Comparison of ENCODE assay signal across 31 mouse cellular contexts in genomic region chr8:121035611-121036010, GRCm38 (mm10). TPM values are rescaled to one million over a fixed set of nuclear protein-coding genes. Genes with fewer than 3 reads are reported as not detected.
DNase-seq lines count a peak whose midpoint lies in the region; ATAC-seq and TF ChIP-seq lines count a peak whose summit lies in the region.
"Had no signal": no experiment of that assay in that cellular context is flagged by ENCODE, and none has a peak within 500 bp of the region (broad histone marks: within the 10 kb centered on the region; RNA-seq: fewer than 3 reads in every experiment).

No protein-coding gene starts in this region.

- ATAC-seq in intestine, embryonic 14.5 days (replicated peaks; ENCODE audit: low FRiP score, low TSS enrichment, low read depth) = no peak
- ATAC-seq in intestine, postnatal 0 days = no peak
- no peak for ATAC-seq in stomach, embryonic 14.5 days (ENCODE audit: insufficient number of reproducible peaks, insufficient read depth, low FRiP score, low read depth)
- no peak for ATAC-seq in megakaryocyte, adult 5-6 weeks (ENCODE audit: poor library complexity, severe bottlenecking)
- ATAC-seq: activated CD4-positive, CD25-positive, alpha-beta regulatory T cell, adult 4 months; forebrain, embryonic 13.5 days had no signal

- H3K4me3 ChIP-seq in intestine, embryonic 14.5 days (ENCODE audit: low read depth, low read length) = no peak overlapping the region
- H3K4me3 ChIP-seq in intestine, postnatal 0 days (ENCODE audit: low read depth, low read length) = no peak overlapping the region
- H3K4me3 ChIP-seq in stomach, embryonic 14.5 days (ENCODE audit: low read depth, low read length) = no peak overlapping the region
- H3K4me3 ChIP-seq in forebrain, embryonic 10.5 days = no peak overlapping the region
- H3K4me3 ChIP-seq: embryonic facial prominence, embryonic 10.5 days; embryonic facial prominence, embryonic 15.5 days; forebrain, embryonic 13.5 days; heart, adult 2 months; heart, embryonic 12.5 days; liver, embryonic 15.5 days; midbrain, embryonic 12.5 days; myocyte; neural tube, embryonic 12.5 days had no signal

- DNase-seq in intestine, embryonic 14.5 days (ENCODE audit: low spot score) = no peak
- DNase-seq in urinary bladder, postnatal 14 days (ENCODE audit: low spot score) = peak; percentile 19
- no peak for DNase-seq in urinary bladder, postnatal 25 days (ENCODE audit: low spot score)
- no peak for DNase-seq in forebrain, embryonic 10.5 days (ENCODE audit: extremely low spot score, low spot score)
- DNase-seq in frontal cortex, adult 2 months (ENCODE audit: extremely low spot score in 1 of 2, low spot score in 1 of 2) = no peak
- DNase-seq: adrenal gland, adult 8-10 months; cerebellum, adult 8-10 months; cerebellum, postnatal 25 days; gastrocnemius, postnatal 36 days; heart, adult 2 months; kidney, adult 9 months; kidney, postnatal 14 days; liver; right cerebral cortex, adult 18-20 months; right cerebral cortex, postnatal 4 days; thymus, postnatal 14 days had no signal

- H3K9ac ChIP-seq in intestine, embryonic 14.5 days (ENCODE audit: low read length) = no peak overlapping the region
- no peak overlapping the region for H3K9ac ChIP-seq in intestine, postnatal 0 days (ENCODE audit: low read depth, low read length)
- H3K9ac ChIP-seq in stomach, embryonic 14.5 days (replicated peaks; ENCODE audit: low read depth, low read length) = no peak overlapping the region
- H3K9ac ChIP-seq: embryonic facial prominence, embryonic 15.5 days; forebrain, embryonic 13.5 days; heart, embryonic 12.5 days; hindbrain, embryonic 14.5 days; liver, embryonic 15.5 days; midbrain, embryonic 12.5 days; neural tube, embryonic 12.5 days had no signal

- no peaks in the 10 kb centered on the region for H3K9me3 ChIP-seq in intestine, embryonic 14.5 days (ENCODE audit: control insufficient read depth, low read length)
- H3K9me3 ChIP-seq in intestine, postnatal 0 days (ENCODE audit: control insufficient read depth) = no peaks in the 10 kb centered on the region
- no peaks in the 10 kb centered on the region for H3K9me3 ChIP-seq in stomach, embryonic 14.5 days (ENCODE audit: control insufficient read depth, low read depth, low read length)
- no peaks in the 10 kb centered on the region for H3K9me3 ChIP-seq in forebrain, embryonic 10.5 days
- H3K9me3 ChIP-seq: embryonic facial prominence, embryonic 10.5 days; embryonic facial prominence, embryonic 15.5 days; forebrain, embryonic 13.5 days; liver, embryonic 15.5 days; midbrain, embryonic 12.5 days; neural tube, embryonic 12.5 days had no signal

- H3K36me3 ChIP-seq in intestine, embryonic 14.5 days (ENCODE audit: control insufficient read depth, insufficient read depth, low read length) = no peaks in the 10 kb centered on the region
- no peaks in the 10 kb centered on the region for H3K36me3 ChIP-seq in intestine, postnatal 0 days (ENCODE audit: control insufficient read depth, insufficient read depth)
- no peaks in the 10 kb centered on the region for H3K36me3 ChIP-seq in stomach, embryonic 14.5 days (ENCODE audit: control insufficient read depth, insufficient read depth, low read length)
- H3K36me3 ChIP-seq in forebrain, embryonic 10.5 days (replicated peaks) = no peaks in the 10 kb centered on the region
- H3K36me3 ChIP-seq: embryonic facial prominence, embryonic 10.5 days; embryonic facial prominence, embryonic 15.5 days; heart, embryonic 12.5 days; liver, embryonic 15.5 days; midbrain, embryonic 12.5 days; neural tube, embryonic 12.5 days had no signal

- peak overlapping the region; percentile 74 for H3K27ac ChIP-seq in intestine, embryonic 14.5 days (ENCODE audit: low read depth)
- H3K27ac ChIP-seq in intestine, postnatal 0 days (ENCODE audit: low read depth, low read length) = no peak overlapping the region
- H3K27ac ChIP-seq in stomach, embryonic 14.5 days (ENCODE audit: low read length) = peak overlapping the region; percentile 27; the same call in 1 of the 2 replicates
- no peak overlapping the region for H3K27ac ChIP-seq in forebrain, embryonic 10.5 days
- H3K27ac ChIP-seq: embryonic facial prominence, embryonic 10.5 days; embryonic facial prominence, embryonic 15.5 days; forebrain, embryonic 13.5 days; heart, adult 2 months; hindbrain, embryonic 14.5 days; liver, embryonic 15.5 days; midbrain, embryonic 12.5 days; neural tube, embryonic 12.5 days had no signal

- H3K4me2 ChIP-seq in intestine, embryonic 14.5 days (ENCODE audit: low read length) = no peak overlapping the region
- no peak overlapping the region for H3K4me2 ChIP-seq in intestine, postnatal 0 days (replicated peaks; ENCODE audit: low read depth)
- no peak overlapping the region for H3K4me2 ChIP-seq in stomach, embryonic 14.5 days (replicated peaks; ENCODE audit: low read depth, low read length)
- H3K4me2 ChIP-seq: embryonic facial prominence, embryonic 15.5 days; forebrain, embryonic 13.5 days; heart, embryonic 12.5 days; hindbrain, embryonic 14.5 days; liver, embryonic 15.5 days; midbrain, embryonic 12.5 days; neural tube, embryonic 12.5 days had no signal

- TF ChIP-seq CTCF in intestine, postnatal 0 days (IDR thresholded peaks at IDR 0.05; ENCODE audit: low read depth) = no peak

- H3K27me3 ChIP-seq in intestine, embryonic 14.5 days (replicated peaks; ENCODE audit: control insufficient read depth, insufficient read depth, low read length) = no peaks in the 10 kb centered on the region
- no peaks in the 10 kb centered on the region for H3K27me3 ChIP-seq in intestine, postnatal 0 days (replicated peaks; ENCODE audit: control insufficient read depth, insufficient read depth, low read length)
- no peaks in the 10 kb centered on the region for H3K27me3 ChIP-seq in stomach, embryonic 14.5 days (ENCODE audit: control insufficient read depth, insufficient read depth, low read length)
- H3K27me3 ChIP-seq in forebrain, embryonic 10.5 days (ENCODE audit: poor library complexity, severe bottlenecking) = peaks cover 66% of the 10 kb centered on the region
- H3K27me3 ChIP-seq: liver, embryonic 15.5 days had no signal

- 0 out of 2 replicates have a peak, but pooled peaks cover 4% of the 10 kb centered on the region for H3K4me1 ChIP-seq in intestine, embryonic 14.5 days (replicated peaks; ENCODE audit: control insufficient read depth, insufficient read depth, low read length)
- no peaks in the 10 kb centered on the region for H3K4me1 ChIP-seq in intestine, postnatal 0 days (replicated peaks; ENCODE audit: control insufficient read depth, insufficient read depth, low read length)
- no peaks in the 10 kb centered on the region for H3K4me1 ChIP-seq in stomach, embryonic 14.5 days (ENCODE audit: control insufficient read depth, insufficient read depth, low read length)
- H3K4me1 ChIP-seq in forebrain, embryonic 10.5 days = no peaks in the 10 kb centered on the region
- H3K4me1 ChIP-seq: embryonic facial prominence, embryonic 15.5 days; forebrain, embryonic 13.5 days; heart, embryonic 12.5 days; liver, embryonic 15.5 days; midbrain, embryonic 12.5 days; neural tube, embryonic 12.5 days had no signal

- WGBS in intestine, embryonic 14.5 days = 40% methylated on average over 8 of the region's 8 CpGs
- WGBS in intestine, postnatal 0 days = 49% methylated on average over 8 of the region's 8 CpGs
- WGBS in stomach, embryonic 14.5 days = 47% methylated on average over 8 of the region's 8 CpGs
- 87% methylated on average over 8 of the region's 8 CpGs for WGBS in forebrain, embryonic 10.5 days

RNA-seq across cellular contexts. Expression of gene Foxf1, which starts 48.6 kb away (rescaled TPM):
- polyA plus RNA-seq in intestine, embryonic 14.5 days (2014; fragmentation: Nextera tagmentation; extraction: Ambion mirVana) = 129 and 149 TPM in 2 replicates
- polyA plus RNA-seq in intestine, postnatal 0 days (2015; fragmentation: Nextera tagmentation; extraction: Ambion mirVana) = 49.8 and 50.1 TPM in 2 replicates
- polyA plus RNA-seq in stomach, embryonic 14.5 days (2014; fragmentation: Nextera tagmentation; extraction: Ambion mirVana) = 147 and 163 TPM in 2 replicates
- polyA plus RNA-seq in forebrain, embryonic 10.5 days (2016; fragmentation: Nextera tagmentation; extraction: Ambion mirVana) = 2.5 and 2.9 TPM in 2 replicates
- polyA plus RNA-seq in frontal cortex, adult 2 months (2012; rRNA removed) = 2.1 and 2.4 TPM in 2 replicates
- not detected in 2 replicates for total RNA-seq in megakaryocyte, adult 5-6 weeks (2015)
- total RNA-seq in megakaryocyte, adult 5-6 weeks (2017) = not detected in 2 replicates
- total RNA-seq: CH12.LX; gastrocnemius, postnatal 36 days; hematopoietic stem cell, adult 5-6 weeks had no signal
- polyA plus RNA-seq: activated CD4-positive, CD25-positive, alpha-beta regulatory T cell, adult 4 months; myocyte had no signal

Comparison
In these comparisons a context has a peak if more than half of its experiments do, and no peak if none do; other contexts are left out.
1. H3K27ac ChIP-seq: peak in intestine, embryonic 14.5 days (single experiment) and stomach, embryonic 14.5 days (single experiment); none in intestine, postnatal 0 days (single experiment) and forebrain, embryonic 10.5 days (single experiment).
2. RNA of gene Foxf1, which starts 48.6 kb away (polyA plus RNA-seq): 147 to 163 TPM in stomach, embryonic 14.5 days, 129 to 149 TPM in intestine, embryonic 14.5 days and 49.8 to 50.1 TPM in intestine, postnatal 0 days; 2.5 to 2.9 TPM in forebrain, embryonic 10.5 days and 2.1 to 2.4 TPM in frontal cortex, adult 2 months; every median in the first group is over 10 times any median in the second.